Comparison of ENCODE assay signal across 8 mouse cellular contexts in genomic region chrX:105926121-105926735, GRCm38 (mm10). TPM values are rescaled to one million over a fixed set of nuclear protein-coding genes. Genes with fewer than 3 reads are reported as not detected.
A peak's percentile ranks its signal among the peaks of the same experiment; 100 is the strongest.
DNase-seq lines count a peak whose midpoint lies in the region; ATAC-seq and TF ChIP-seq lines count a peak whose summit lies in the region.

No protein-coding gene starts in this region.

- TF ChIP-seq POLR2A in bone marrow macrophage, adult 2 months (IDR thresholded peaks at IDR 0.05; ENCODE audit: borderline replicate concordance, low read depth, low read length) = no peak

- peak; percentile 19 for DNase-seq in gastrocnemius, adult 2 months
- DNase-seq in gastrocnemius, postnatal 36 days = no peak
- peak; percentile 69 for DNase-seq in CD4-positive, CD25-positive, alpha-beta regulatory T cell, adult 2 months (ENCODE audit: low read depth, low spot score)
- DNase-seq in heart, postnatal 10 days = peak; percentile 23 to 24
- peak; percentile 14 for DNase-seq in thymus, postnatal 14 days
- DNase-seq in frontal cortex, adult 2 months (ENCODE audit: extremely low spot score in 1 of 2, low spot score in 1 of 2) = no peak

- intact Hi-C loops in gastrocnemius, adult 2 months (cut with DNase I) = loop anchor here (5.0 kb wide), 1 partner anchor 86 kb away; the partner anchor contains the start of gene Magt1
- intact Hi-C loops in gastrocnemius, postnatal 36 days (cut with DNase I) = loop anchor here (5.0 kb wide), 1 partner anchor 86 kb away; the partner anchor contains the start of gene Magt1
- intact Hi-C loops in heart, postnatal 10 days (cut with DNase I) = loop anchor here (10.0 kb wide), 1 partner anchor 259 kb away; the partner anchor contains the start of gene Pgk1

- peaks cover 17% of the 10 kb centered on the region for H3K4me1 ChIP-seq in bone marrow macrophage, adult 2 months (ENCODE audit: control insufficient read depth, insufficient read depth, low read length)
- peaks cover 10% of the 10 kb centered on the region for H3K4me1 ChIP-seq in lung, embryonic 16.5 days (replicated peaks; ENCODE audit: control insufficient read depth, insufficient read depth, low read length)

- no peak for TF ChIP-seq CTCF in gastrocnemius, adult 2 months (IDR thresholded peaks at IDR 0.05)
- no peak for TF ChIP-seq CTCF in bone marrow macrophage, adult 2 months (IDR thresholded peaks at IDR 0.05; ENCODE audit: low read depth, low read length)

- peak overlapping the region; percentile 40 for H3K4me2 ChIP-seq in lung, embryonic 16.5 days (ENCODE audit: low read depth, low read length)

- H3K9ac ChIP-seq in lung, embryonic 16.5 days (ENCODE audit: low read length) = no peak overlapping the region

- H3K36me3 ChIP-seq in lung, embryonic 16.5 days (ENCODE audit: control insufficient read depth, insufficient read depth, low read length) = no peaks in the 10 kb centered on the region

- ATAC-seq in lung, embryonic 16.5 days (ENCODE audit: low read depth) = no peak

- H3K27ac ChIP-seq in gastrocnemius, adult 2 months = 0 out of 2 replicates have a peak overlapping the region, but pooled peaks have one; percentile 1
- peak overlapping the region; percentile 78 for H3K27ac ChIP-seq in bone marrow macrophage, adult 2 months (ENCODE audit: insufficient read depth, low read depth, low read length)
- 0 out of 2 replicates have a peak overlapping the region, but pooled peaks have one; percentile 12 for H3K27ac ChIP-seq in lung, embryonic 16.5 days (ENCODE audit: low read length)

- no peaks in the 10 kb centered on the region for H3K9me3 ChIP-seq in lung, embryonic 16.5 days (ENCODE audit: control insufficient read depth, low read length)

- no peaks in the 10 kb centered on the region for H3K27me3 ChIP-seq in lung, embryonic 16.5 days (ENCODE audit: control insufficient read depth, insufficient read depth, low read depth, low read length)

- peak overlapping the region; percentile 19 for H3K4me3 ChIP-seq in gastrocnemius, adult 2 months
- peak overlapping the region; percentile 82 for H3K4me3 ChIP-seq in bone marrow macrophage, adult 2 months (ENCODE audit: insufficient read depth, low read length)
- no peak overlapping the region; the same call in 1 of the 2 replicates for H3K4me3 ChIP-seq in lung, embryonic 16.5 days (ENCODE audit: low read length)

- WGBS in lung, embryonic 16.5 days = 57% methylated on average over 12 of the region's 12 CpGs

RNA-seq across cellular contexts. Expression of gene Atrx, which starts 3.0 kb away (rescaled TPM):
- 10 to 100 TPM; 38.7 to 42.4 TPM for total RNA-seq in gastrocnemius, adult 2 months (2021)
- 10 to 100 TPM; 29.3 to 36.1 TPM for total RNA-seq in gastrocnemius, postnatal 36 days (2021)
- 116 and 123 TPM in 2 replicates for polyA plus RNA-seq in bone marrow macrophage, adult 2 months (2012; ENCODE audit: insufficient read depth, insufficient read length, missing spikeins)
- total RNA-seq in heart, postnatal 10 days (2021) = 100 to 1,000 TPM; 106 to 110 TPM
- 184 and 190 TPM in 2 replicates for polyA plus RNA-seq in lung, embryonic 16.5 days (2015; fragmentation: Nextera tagmentation; extraction: Ambion mirVana)
- 68.8 and 79.9 TPM in 2 replicates for polyA plus RNA-seq in frontal cortex, adult 2 months (2012; rRNA removed)

Comparison
In these comparisons a context has a peak if more than half of its experiments do, and no peak if none do; other contexts are left out.
1. DNase-seq: peak in gastrocnemius, adult 2 months (single experiment), CD4-positive, CD25-positive, alpha-beta regulatory T cell, adult 2 months (single experiment), heart, postnatal 10 days (2 of 2) and thymus, postnatal 14 days (single experiment); none in gastrocnemius, postnatal 36 days (0 of 2) and frontal cortex, adult 2 months (0 of 2).
2. H3K27ac ChIP-seq: peak in every context shown above with its lines; median percentile 78 in bone marrow macrophage, adult 2 months; 12 in lung, embryonic 16.5 days; 1 in gastrocnemius, adult 2 months.